Mouse (Mus musculus): ENCODE measurements around the gene Entpd6. TPM values are rescaled to one million over a fixed set of nuclear protein-coding genes. Genes with fewer than 3 reads are reported as not detected.

Gene Entpd6
- polyA plus RNA-seq, 1 experiment from 2014 or later: 22.6 TPM

DNA sequence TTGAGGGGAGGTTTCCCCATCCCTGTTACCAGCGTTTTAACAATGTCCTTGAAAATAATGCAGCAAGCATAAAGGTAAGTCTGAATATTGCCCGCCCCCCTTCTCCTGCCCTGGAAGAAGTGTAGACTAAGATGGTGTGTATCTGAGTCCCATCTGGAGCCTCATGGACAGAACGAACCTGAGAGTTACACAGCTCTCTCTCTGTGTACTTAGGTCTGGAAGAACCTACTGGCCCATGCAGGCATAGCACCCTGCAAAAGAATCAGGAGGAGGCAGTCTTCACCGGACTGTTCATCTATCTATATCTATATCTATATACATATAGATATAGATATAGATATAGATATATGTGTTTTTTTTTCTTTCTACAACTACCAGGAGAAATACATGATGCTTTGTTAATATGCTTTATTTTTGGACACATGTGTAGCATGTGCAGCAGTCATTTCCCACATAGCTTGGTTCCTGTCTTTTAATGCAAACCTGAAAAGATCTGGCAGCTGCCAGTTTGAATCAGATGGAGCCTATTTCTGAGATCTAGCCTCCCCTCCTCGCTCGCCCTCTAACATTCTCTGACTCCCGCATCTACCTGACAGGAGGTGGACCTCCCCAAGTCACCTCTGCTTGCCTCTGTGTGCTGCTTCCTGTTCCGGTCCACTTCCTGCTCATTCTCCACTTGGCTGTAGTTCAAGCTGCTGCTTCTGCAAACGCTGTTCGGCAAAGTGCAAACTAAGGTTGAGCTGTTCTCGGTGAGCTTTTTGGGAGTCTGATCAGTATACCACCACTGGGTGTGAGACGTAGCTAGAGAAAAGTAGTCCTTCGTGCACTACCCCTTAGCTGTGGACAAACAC, 1.5 kb downstream of the Entpd6 start:
- H3K4me3 ChIP-seq (ENCODE audit: low read depth, low read length): no peak overlapping the region
- 79% methylated on average over 13 of the region's 13 CpGs for WGBS
- DNase-seq (ENCODE audit: low spot score): peak; percentile 12

DNA sequence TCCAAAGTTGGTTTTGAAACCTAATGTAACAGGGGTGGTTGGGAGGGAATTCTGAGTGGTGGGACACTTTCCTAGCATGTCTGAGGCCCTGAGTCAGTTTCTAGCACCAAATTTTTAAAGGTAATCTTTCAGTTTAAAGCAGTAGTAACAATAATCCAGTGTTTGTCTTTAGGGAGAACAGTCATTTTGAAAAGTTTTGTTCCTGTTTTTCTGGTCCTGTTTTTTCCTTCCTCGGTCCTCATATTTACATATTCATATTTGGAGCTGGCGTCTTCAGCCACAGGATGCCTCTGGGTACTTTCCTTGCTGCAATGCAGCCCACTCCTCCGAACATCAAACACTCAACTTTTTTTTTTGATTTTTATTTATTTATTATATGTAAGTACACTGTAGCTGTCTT, 6.2 kb downstream of the Entpd6 start:
- DNase-seq (ENCODE audit: low spot score) (no peak), ATAC-seq (replicated peaks; ENCODE audit: insufficient number of reproducible peaks, low FRiP score, low TSS enrichment, low read depth) (no peak)
- Histone ChIP-seq H3K4me2 (ENCODE audit: low read depth, low read length) (no peak overlapping the region), H3K4me1 (ENCODE audit: control insufficient read depth, insufficient read depth, low read length) (no peaks in the 10 kb centered on the region), H3K36me3 (replicated peaks; ENCODE audit: control insufficient read depth, insufficient read depth, low read depth, low read length) (peaks cover under 1% of the 10 kb centered on the region), H3K9me3 (replicated peaks; ENCODE audit: control insufficient read depth, low read length) (no peaks in the 10 kb centered on the region), H3K9ac (replicated peaks; ENCODE audit: low read length) (no peak overlapping the region), H3K4me3 (ENCODE audit: low read depth, low read length) (no peak overlapping the region), H3K27ac (replicated peaks; ENCODE audit: low read depth, low read length) (no peak overlapping the region), H3K27me3 (ENCODE audit: control insufficient read depth, insufficient read depth, low read length) (no peaks in the 10 kb centered on the region)
- WGBS: 90% methylated on average over 3 of the region's 3 CpGs

More for the DNA sequence above, 1.5 kb downstream of the Entpd6 start:
- Histone ChIP-seq H3K4me1 (ENCODE audit: control insufficient read depth, insufficient read depth, low read length) (no peaks in the 10 kb centered on the region), H3K27me3 (ENCODE audit: control insufficient read depth, insufficient read depth, low read length) (no peaks in the 10 kb centered on the region), H3K9me3 (replicated peaks; ENCODE audit: control insufficient read depth, low read length) (no peaks in the 10 kb centered on the region), H3K27ac (replicated peaks; ENCODE audit: low read depth, low read length) (no peak overlapping the region), H3K36me3 (replicated peaks; ENCODE audit: control insufficient read depth, insufficient read depth, low read depth, low read length) (no peaks in the 10 kb centered on the region), H3K9ac (replicated peaks; ENCODE audit: low read length) (no peak overlapping the region; the same call in 1 of the 2 replicates), H3K4me2 (ENCODE audit: low read depth, low read length) (no peak overlapping the region)
- ATAC-seq (replicated peaks; ENCODE audit: insufficient number of reproducible peaks, low FRiP score, low TSS enrichment, low read depth): no peak

DNA sequence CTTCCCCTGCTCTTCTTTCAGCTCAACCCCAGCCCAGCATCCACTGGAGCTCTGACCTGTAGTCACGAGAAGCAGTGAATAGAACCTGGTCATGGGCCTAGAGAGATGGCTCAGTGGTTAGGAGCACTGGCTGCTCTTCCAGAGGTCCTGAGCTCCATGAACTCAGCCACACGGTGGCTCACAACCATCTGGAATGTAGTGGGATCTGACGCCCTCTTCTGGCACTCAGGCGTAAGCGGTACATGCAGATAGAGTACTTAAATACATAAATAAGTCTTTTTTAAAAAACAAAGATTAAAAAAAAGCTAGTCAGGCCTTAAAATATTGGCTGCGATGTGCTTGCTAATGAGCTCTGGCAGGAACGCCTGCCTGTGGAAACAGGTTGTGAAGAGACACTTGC, 12.6 kb downstream of the Entpd6 start:
- ATAC-seq (replicated peaks; ENCODE audit: insufficient number of reproducible peaks, low FRiP score, low TSS enrichment, low read depth): no peak
- no peak overlapping the region for H3K4me3 ChIP-seq (ENCODE audit: low read depth, low read length)
- H3K27me3 ChIP-seq (ENCODE audit: control insufficient read depth, insufficient read depth, low read length): no peaks in the 10 kb centered on the region
- WGBS: 85% methylated on average over 7 of the region's 7 CpGs
- no peaks in the 10 kb centered on the region for H3K4me1 ChIP-seq (ENCODE audit: control insufficient read depth, insufficient read depth, low read length)
- DNase-seq (ENCODE audit: low spot score): no peak
- peaks cover 2% of the 10 kb centered on the region for H3K36me3 ChIP-seq (replicated peaks; ENCODE audit: control insufficient read depth, insufficient read depth, low read depth, low read length)
- no peak overlapping the region for H3K9ac ChIP-seq (replicated peaks; ENCODE audit: low read length)
- H3K9me3 ChIP-seq (replicated peaks; ENCODE audit: control insufficient read depth, low read length): no peaks in the 10 kb centered on the region
- no peak overlapping the region for H3K4me2 ChIP-seq (ENCODE audit: low read depth, low read length)
- H3K27ac ChIP-seq (replicated peaks; ENCODE audit: low read depth, low read length): no peak overlapping the region

DNA sequence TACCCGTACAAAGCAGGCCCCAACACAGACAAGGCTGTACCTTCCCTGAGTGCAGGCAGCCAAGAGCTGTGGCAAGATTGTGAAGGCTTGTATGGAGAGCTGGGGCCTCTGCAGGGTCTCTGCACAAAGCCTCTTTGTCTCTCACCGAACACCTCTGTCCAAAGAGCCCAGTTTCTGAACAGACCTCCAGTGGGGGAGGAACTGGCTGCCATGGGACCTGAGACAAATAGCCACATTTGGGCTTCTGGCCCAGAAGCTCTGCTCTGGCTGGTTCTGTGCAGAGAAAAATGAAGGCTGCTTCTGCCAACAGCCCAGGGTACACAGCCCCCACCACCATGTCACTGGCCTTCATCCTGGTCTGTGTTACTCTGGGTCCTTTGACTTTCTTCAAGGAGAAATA, 16.8 kb downstream of the Entpd6 start:
- ATAC-seq (replicated peaks; ENCODE audit: insufficient number of reproducible peaks, low FRiP score, low TSS enrichment, low read depth) (no peak), DNase-seq (ENCODE audit: low spot score) (no peak)
- Histone ChIP-seq H3K27me3 (ENCODE audit: control insufficient read depth, insufficient read depth, low read length) (no peaks in the 10 kb centered on the region), H3K4me2 (ENCODE audit: low read depth, low read length) (no peak overlapping the region), H3K4me1 (ENCODE audit: control insufficient read depth, insufficient read depth, low read length) (no peaks in the 10 kb centered on the region), H3K9me3 (replicated peaks; ENCODE audit: control insufficient read depth, low read length) (no peaks in the 10 kb centered on the region), H3K9ac (replicated peaks; ENCODE audit: low read length) (no peak overlapping the region), H3K4me3 (ENCODE audit: low read depth, low read length) (no peak overlapping the region), H3K27ac (replicated peaks; ENCODE audit: low read depth, low read length) (no peak overlapping the region), H3K36me3 (replicated peaks; ENCODE audit: control insufficient read depth, insufficient read depth, low read depth, low read length) (no peaks in the 10 kb centered on the region)
- 56% methylated on average over 2 of the region's 2 CpGs for WGBS

DNA sequence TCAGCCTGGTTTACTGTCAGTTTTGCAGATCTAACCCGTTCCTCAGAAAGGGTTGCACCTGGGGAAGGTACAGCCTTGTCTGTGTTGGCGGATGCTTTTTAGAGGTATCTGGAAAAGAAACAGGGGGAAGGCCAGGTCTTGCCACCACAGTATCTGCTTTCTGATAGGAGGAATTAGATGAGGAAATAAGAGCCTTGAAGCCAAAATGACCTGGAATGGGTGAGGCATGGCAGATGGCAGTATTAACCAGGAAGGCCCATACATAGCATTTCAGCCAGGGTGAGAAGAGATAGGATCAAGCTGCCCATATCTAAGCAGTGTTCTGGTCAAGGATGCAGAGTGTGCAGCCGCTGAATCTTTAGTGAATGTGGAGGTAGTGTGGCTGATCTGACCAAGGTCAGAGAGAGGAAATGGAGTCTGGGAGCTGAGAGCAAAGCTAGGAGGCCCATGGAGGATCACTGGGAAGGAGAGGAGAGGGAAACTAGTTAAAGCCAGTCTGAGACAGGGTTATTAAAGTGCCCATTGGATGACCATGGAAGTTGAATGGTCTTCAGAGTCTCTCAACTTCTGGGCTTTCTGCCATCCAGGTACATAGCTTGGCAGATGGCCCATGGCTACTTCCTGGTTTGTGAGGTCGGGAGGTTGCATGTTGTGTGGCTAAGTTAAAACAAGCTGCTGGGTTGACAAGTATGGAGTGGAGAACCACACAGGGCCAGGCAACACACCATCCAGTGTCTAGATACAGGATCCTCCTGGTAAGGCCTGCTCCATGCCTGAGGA, 17.4 kb downstream of the Entpd6 start:
- no peaks in the 10 kb centered on the region for H3K9me3 ChIP-seq (replicated peaks; ENCODE audit: control insufficient read depth, low read length)
- H3K4me3 ChIP-seq (ENCODE audit: low read depth, low read length): no peak overlapping the region
- no peak for ATAC-seq (replicated peaks; ENCODE audit: insufficient number of reproducible peaks, low FRiP score, low TSS enrichment, low read depth)
- H3K9ac ChIP-seq (replicated peaks; ENCODE audit: low read length): no peak overlapping the region
- DNase-seq (ENCODE audit: low spot score): no peak
- no peaks in the 10 kb centered on the region for H3K27me3 ChIP-seq (ENCODE audit: control insufficient read depth, insufficient read depth, low read length)
- no peak overlapping the region for H3K4me2 ChIP-seq (ENCODE audit: low read depth, low read length)
- H3K4me1 ChIP-seq (ENCODE audit: control insufficient read depth, insufficient read depth, low read length): no peaks in the 10 kb centered on the region
- H3K27ac ChIP-seq (replicated peaks; ENCODE audit: low read depth, low read length): no peak overlapping the region
- no peaks in the 10 kb centered on the region for H3K36me3 ChIP-seq (replicated peaks; ENCODE audit: control insufficient read depth, insufficient read depth, low read depth, low read length)
- 90% methylated on average over 4 of the region's 4 CpGs for WGBS

DNA sequence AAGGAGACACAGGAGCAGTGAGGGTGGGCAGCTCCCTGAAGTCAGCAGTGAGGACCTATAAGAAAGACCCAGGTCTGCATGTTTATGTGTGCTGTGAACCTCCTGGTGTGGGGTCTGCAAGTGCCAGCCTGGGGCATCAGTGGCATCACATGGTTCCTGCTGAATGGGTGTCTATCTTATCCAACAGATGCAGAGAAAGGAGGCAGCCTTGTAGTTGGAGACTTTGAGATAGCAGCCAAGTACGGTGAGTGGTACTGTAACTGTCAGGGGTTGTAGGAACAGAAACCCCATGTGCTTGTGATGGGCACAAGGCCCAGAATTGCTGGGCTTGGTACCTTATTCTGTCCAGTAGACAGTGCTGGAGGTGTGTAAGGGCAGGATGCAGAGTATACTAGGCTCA, 19.8 kb downstream of the Entpd6 start:
- Histone ChIP-seq H3K4me3 (ENCODE audit: low read depth, low read length) (no peak overlapping the region), H3K4me2 (ENCODE audit: low read depth, low read length) (no peak overlapping the region), H3K36me3 (replicated peaks; ENCODE audit: control insufficient read depth, insufficient read depth, low read depth, low read length) (no peaks in the 10 kb centered on the region), H3K27ac (replicated peaks; ENCODE audit: low read depth, low read length) (no peak overlapping the region), H3K9me3 (replicated peaks; ENCODE audit: control insufficient read depth, low read length) (no peaks in the 10 kb centered on the region), H3K4me1 (ENCODE audit: control insufficient read depth, insufficient read depth, low read length) (no peaks in the 10 kb centered on the region), H3K27me3 (ENCODE audit: control insufficient read depth, insufficient read depth, low read length) (no peaks in the 10 kb centered on the region), H3K9ac (replicated peaks; ENCODE audit: low read length) (no peak overlapping the region)
- WGBS: 90% methylated on average over 1 of the region's 1 CpGs
- ATAC-seq (replicated peaks; ENCODE audit: insufficient number of reproducible peaks, low FRiP score, low TSS enrichment, low read depth) (no peak), DNase-seq (ENCODE audit: low spot score) (no peak)

DNA sequence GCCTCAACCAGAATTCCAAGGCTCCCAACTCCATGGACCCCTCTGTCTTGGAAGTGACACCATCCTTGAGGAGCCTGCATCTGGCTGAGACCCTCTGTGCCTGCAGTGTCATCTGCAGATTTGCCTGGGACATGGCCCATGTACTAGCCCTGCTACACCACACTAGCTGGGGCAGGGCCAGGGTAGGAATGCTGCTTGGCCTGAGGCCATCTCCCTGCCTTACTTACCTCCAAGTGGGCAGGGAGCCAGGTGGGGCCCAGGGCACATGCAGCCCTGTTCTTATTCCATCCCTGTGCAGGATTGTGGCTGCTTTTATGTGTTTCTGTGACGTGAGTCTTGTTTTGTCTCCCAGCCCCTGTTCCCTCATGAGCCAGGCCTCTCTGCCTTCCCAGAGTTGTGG, 21.9 kb downstream of the Entpd6 start:
- ATAC-seq (replicated peaks; ENCODE audit: insufficient number of reproducible peaks, low FRiP score, low TSS enrichment, low read depth) (no peak), DNase-seq (ENCODE audit: low spot score) (no peak)
- H3K27ac ChIP-seq (replicated peaks; ENCODE audit: low read depth, low read length): no peak overlapping the region
- no peaks in the 10 kb centered on the region for H3K36me3 ChIP-seq (replicated peaks; ENCODE audit: control insufficient read depth, insufficient read depth, low read depth, low read length)
- 83% methylated on average over 1 of the region's 1 CpGs for WGBS
- H3K27me3 ChIP-seq (ENCODE audit: control insufficient read depth, insufficient read depth, low read length): no peaks in the 10 kb centered on the region
- no peak overlapping the region for H3K9ac ChIP-seq (replicated peaks; ENCODE audit: low read length)
- H3K4me3 ChIP-seq (ENCODE audit: low read depth, low read length): no peak overlapping the region
- H3K9me3 ChIP-seq (replicated peaks; ENCODE audit: control insufficient read depth, low read length): no peaks in the 10 kb centered on the region
- H3K4me1 ChIP-seq (ENCODE audit: control insufficient read depth, insufficient read depth, low read length): no peaks in the 10 kb centered on the region
- H3K4me2 ChIP-seq (ENCODE audit: low read depth, low read length): no peak overlapping the region

DNA sequence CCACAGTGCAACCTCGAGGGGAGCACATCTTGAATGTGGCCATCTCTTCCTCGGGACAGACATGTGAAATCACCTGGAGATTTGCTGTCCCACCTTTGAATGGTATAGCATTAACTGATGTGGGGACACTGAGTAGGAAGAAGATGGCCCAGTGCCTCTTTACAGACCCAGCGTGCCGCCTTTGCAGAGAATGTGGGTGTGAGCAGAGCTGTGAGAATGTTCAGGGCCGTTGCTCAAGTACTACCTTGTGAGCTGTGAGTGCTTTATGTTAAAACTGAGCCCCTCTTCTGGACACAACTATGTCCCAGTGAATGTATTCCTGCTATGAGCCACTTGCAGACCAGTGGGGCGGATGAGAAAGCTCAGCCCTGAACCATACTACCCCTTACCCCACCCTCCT, 22.3 kb downstream of the Entpd6 start:
- WGBS: 86% methylated on average over 6 of the region's 6 CpGs
- Histone ChIP-seq H3K4me3 (ENCODE audit: low read depth, low read length) (no peak overlapping the region), H3K9me3 (replicated peaks; ENCODE audit: control insufficient read depth, low read length) (no peaks in the 10 kb centered on the region), H3K27me3 (ENCODE audit: control insufficient read depth, insufficient read depth, low read length) (no peaks in the 10 kb centered on the region), H3K4me1 (ENCODE audit: control insufficient read depth, insufficient read depth, low read length) (no peaks in the 10 kb centered on the region), H3K9ac (replicated peaks; ENCODE audit: low read length) (no peak overlapping the region), H3K4me2 (ENCODE audit: low read depth, low read length) (no peak overlapping the region), H3K27ac (replicated peaks; ENCODE audit: low read depth, low read length) (no peak overlapping the region), H3K36me3 (replicated peaks; ENCODE audit: control insufficient read depth, insufficient read depth, low read depth, low read length) (no peaks in the 10 kb centered on the region)
- ATAC-seq (replicated peaks; ENCODE audit: insufficient number of reproducible peaks, low FRiP score, low TSS enrichment, low read depth): no peak
- DNase-seq (ENCODE audit: low spot score): no peak

Measured in embryonic facial prominence, embryonic 11.5 days (tissue).